Mouse (Mus musculus) adrenal gland, postnatal 4 days (tissue): ENCODE data around the gene Rab31. TPM values are rescaled to one million over a fixed set of nuclear protein-coding genes. Genes with fewer than 3 reads are reported as not detected.
A peak's percentile ranks its signal among the peaks of the same experiment; 100 is the strongest.
"Not testable (repeated sequence)": the region's sequence is repeated elsewhere in the genome, so short reads cannot be mapped to it uniquely, and the experiment has no call there.

Source experiments
- DNase-seq, 2 experiments: peaks; one replicate each; pipeline ENCODE4 v3.0.0; 2021 to 2022; ENCODE audit warnings: low spot score in 2 of 2, mixed read lengths in 2 of 2
- total RNA-seq, 2 experiments: library from RNA; stranded (reverse); gene quantifications; 2 replicates each; pipeline ENCODE4 v1.2.3; 2021

The Rab31 gene
- total RNA-seq, 2 experiments from 2014 or later = 43.3 to 46.2 TPM

- no peak for DNase-seq
Observed at GRCm38 (mm10) chr17:65635715-65636360, 136.7 kb downstream of the Rab31 start.

- DNase-seq = no peak
Observed at GRCm38 (mm10) chr17:65629943-65630342, 142.6 kb downstream of the Rab31 start.

- DNase-seq = not testable (repeated sequence)
Observed at GRCm38 (mm10) chr17:65628823-65629532, 143.6 kb downstream of the Rab31 start.

- DNase-seq = no peak
Observed at GRCm38 (mm10) chr17:65626301-65626700, 146.3 kb downstream of the Rab31 start.

- no peak for DNase-seq
Observed at GRCm38 (mm10) chr17:65625563-65625962, 147.0 kb downstream of the Rab31 start.

GRCm38 (mm10) chr17:65623130-65623529 is 149.4 kb downstream of the Rab31 start:
- DNase-seq = no peak

- DNase-seq = no peak
Observed at GRCm38 (mm10) chr17:65618431-65618830, 154.1 kb downstream of the Rab31 start.

- DNase-seq = no peak
Observed at GRCm38 (mm10) chr17:65615678-65616077, 156.9 kb downstream of the Rab31 start.

- DNase-seq = no peak
Observed at GRCm38 (mm10) chr17:65614431-65614830, 158.1 kb downstream of the Rab31 start.

GRCm38 (mm10) chr17:65613463-65614412 is 158.8 kb downstream of the Rab31 start, which contains the start of gene Vapa:
Gene Vapa, minus strand, starts transcription at chr17:65613555.
- DNase-seq = peak; percentile 96 to 97

- no peak for DNase-seq
Observed at GRCm38 (mm10) chr17:65613142-65613462, 159.4 kb downstream of the Rab31 start.

- no peak for DNase-seq
Observed at GRCm38 (mm10) chr17:65612391-65613141, 160.0 kb downstream of the Rab31 start.

- DNase-seq = no peak
Observed at GRCm38 (mm10) chr17:65611721-65612120, 160.8 kb downstream of the Rab31 start.

GRCm38 (mm10) chr17:65608743-65609142 is 163.8 kb downstream of the Rab31 start:
- DNase-seq = no peak

GRCm38 (mm10) chr17:65608312-65608687 is 164.3 kb downstream of the Rab31 start:
- no peak for DNase-seq

- no peak for DNase-seq
Observed at GRCm38 (mm10) chr17:65607574-65608311, 164.8 kb downstream of the Rab31 start.

GRCm38 (mm10) chr17:65606014-65606413 is 166.5 kb downstream of the Rab31 start:
- DNase-seq = no peak

GRCm38 (mm10) chr17:65604892-65605291 is 167.7 kb downstream of the Rab31 start:
- no peak for DNase-seq

GRCm38 (mm10) chr17:65604315-65604714 is 168.2 kb downstream of the Rab31 start:
- DNase-seq = no peak
